Mouse (Mus musculus) ES-CJ7 (cell line): ENCODE results near the gene Hs3st6.
A peak's percentile ranks its signal among the peaks of the same experiment; 100 is the strongest.
"Not testable (repeated sequence)": the region's sequence is repeated elsewhere in the genome, so short reads cannot be mapped to it uniquely, and the experiment has no call there.

Experiments
- DNase-seq: peaks from one replicate; pipeline ENCODE4 v3.0.0; 2011; ENCODE audit warnings: low read depth, low spot score

The Hs3st6 gene

DNA sequence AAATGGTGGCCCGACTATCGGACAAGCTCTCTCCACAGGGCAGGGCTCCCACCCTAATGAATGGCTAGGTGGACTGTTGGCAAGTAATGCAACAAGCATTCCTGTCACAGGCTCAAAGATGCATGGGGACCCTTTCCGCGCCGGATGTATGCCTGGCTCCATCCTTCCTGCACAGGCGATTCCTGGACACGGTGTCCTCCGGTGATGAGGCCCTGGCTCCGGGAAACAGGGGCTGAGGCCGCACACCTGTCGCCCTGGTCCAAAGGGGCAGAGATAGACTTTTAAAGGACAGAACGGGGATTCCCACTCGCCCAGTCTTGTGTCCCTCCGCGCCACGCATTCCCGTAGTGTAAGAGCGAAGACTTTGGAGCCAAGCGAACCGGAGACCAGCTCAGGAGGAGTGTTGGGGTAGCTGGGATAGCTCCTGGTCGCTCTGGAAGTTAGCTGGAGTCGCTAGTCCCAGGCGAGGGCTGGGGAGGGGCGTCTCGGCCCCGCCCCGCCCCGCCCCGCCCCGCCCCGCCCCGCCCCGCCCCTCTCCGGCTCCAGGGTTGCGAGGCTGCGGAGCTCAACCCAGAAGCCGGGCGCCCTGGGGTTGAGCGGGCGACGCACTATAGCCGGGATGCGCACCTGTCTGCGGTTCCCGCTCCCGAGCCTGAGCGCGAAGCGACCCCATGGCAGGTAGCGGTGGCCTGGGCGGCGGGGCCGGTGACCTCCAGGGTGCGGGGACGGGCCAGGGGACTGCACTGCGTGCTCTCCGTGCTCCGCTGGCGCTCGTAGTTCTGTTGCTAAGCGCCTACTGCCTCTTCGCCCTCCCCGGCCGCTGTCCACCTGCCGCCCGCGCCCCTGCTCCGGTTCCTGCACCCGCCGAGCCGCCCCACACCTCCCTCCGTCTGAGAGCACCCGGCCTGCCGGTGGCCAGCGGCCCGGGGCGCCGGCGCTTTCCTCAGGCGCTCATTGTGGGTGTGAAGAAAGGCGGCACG, at the start of gene Hs3st6:
Gene Hs3st6, plus strand, starts transcription at position 574 of the 980 bp plus-strand sequence.
- DNase-seq = no peak

DNA sequence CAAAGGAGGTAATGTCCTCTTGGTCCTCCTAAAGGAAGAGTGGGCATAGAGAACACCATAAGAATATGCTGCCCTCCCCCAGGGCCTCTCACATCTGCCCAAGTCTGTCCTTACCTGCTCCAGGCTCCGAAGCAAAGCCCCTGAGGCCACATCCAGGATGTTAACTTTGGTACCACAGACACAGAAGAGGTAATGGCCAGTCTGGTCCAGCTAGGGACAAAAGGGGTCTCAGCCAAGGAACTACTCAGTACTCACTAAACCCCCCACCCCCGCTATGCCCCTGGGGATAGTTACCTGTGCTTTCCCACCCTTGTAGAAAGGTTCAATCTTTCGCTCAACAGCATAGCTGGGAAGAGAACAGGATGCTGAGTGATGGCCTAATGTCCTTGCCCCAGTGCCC, 47.0 kb upstream of the Hs3st6 start:
- DNase-seq = no peak

- DNase-seq = peak; percentile 93
Measured at GRCm38 (mm10) chr17:24706982-24707800, 45.6 kb upstream of the Hs3st6 start, which contains the start of gene Tbl3. Gene Tbl3, minus strand, starts transcription at chr17:24707660.

DNA sequence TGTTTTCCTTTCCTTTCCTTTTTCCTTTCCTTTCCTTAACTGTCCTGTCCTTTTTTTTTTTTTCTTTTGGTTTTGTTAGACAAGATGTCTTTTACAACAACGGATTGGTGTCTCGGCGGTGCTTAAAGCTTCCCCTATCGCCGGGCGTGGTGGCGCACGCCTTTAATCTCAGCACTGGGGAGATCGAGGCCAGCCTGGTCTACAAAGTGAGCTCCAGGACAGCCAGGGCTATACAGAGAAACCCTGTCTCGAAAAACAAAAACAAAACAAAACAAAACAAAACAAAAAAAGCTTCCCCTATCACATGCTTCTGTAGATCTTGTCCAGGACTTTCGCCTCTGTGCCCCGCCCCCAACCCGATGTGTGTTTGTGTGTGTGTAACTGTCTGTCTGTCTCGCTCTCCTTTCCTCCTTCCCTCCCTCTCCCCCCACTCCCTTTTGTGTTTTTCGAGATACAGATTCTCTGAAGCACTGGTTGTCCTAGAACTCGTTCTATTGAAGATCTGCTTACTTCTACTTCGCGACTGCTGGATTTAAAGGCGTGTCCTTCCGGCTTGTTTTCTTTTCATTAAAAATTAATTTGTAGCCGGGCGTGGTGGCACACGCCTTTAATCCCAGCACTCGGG, 44.9 kb upstream of the Hs3st6 start:
- no peak for DNase-seq

DNA sequence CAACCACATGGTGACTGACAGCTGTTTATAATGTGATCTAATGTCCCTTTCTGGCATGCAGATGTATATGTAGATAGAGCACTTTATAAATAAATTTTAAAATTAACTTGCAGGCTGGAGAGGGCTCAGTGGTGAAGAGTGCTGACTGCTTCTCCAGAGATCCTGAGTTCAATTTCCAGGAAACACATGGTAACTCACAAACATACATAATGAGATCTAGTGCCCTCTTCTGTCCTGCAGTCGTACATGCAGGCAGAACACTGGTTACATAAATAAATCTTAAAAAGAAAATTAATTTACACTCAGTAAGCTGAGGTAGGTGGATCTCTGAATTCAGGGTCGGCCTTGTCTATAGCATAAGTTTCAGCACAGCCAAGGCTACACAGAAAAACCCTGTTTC, 44.1 kb upstream of the Hs3st6 start:
- no peak for DNase-seq

DNA sequence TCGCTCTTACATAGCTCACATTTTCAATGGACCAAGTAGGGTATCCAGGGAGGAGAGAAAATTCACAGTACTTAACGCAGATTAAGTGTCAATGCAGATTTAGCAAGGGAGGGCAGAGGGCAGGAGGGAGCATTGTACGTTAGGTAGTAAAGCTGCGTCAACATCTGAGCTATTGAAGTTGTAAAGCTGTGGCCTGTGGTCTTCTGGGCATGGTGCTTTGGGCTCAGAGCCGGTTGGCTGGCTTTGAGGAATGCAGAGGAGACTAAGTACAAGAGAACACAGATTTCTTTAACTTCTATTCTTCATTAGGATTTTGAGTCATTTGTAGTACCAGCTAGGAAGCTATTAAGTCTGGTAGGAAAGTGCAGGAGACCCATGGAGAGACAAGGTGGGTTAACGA, 37.2 kb upstream of the Hs3st6 start:
- DNase-seq = no peak

- DNase-seq = no peak
Measured at GRCm38 (mm10) chr17:24716166-24716682, 36.6 kb upstream of the Hs3st6 start.

DNA sequence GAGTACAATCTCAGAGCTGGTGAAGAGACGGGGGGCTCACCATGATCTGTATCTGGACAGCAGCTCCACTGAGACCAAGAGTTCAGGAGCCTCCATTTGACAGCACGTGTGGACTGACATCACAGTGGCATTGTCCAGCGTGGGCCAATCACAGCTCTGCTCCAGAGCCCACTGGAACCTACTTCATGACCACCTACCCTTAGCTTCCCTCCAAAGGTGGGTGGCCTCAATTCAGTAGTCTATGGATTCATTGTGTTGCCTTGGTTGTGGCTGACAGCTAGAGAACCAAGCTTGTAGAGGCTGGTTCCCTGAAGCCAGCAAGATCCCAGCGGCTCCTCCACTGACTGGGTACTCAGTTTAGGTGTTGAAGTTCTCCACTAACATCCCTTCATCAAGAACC, 34.8 kb upstream of the Hs3st6 start, which contains the start of the genes Rnf151 and Rps2:
Gene Rnf151, minus strand, starts transcription at position 121 of the 400 bp plus-strand sequence.
Gene Rps2, plus strand, starts transcription at position 174 of the 400 bp plus-strand sequence.
- no peak for DNase-seq

- DNase-seq = not testable (repeated sequence)
Measured at GRCm38 (mm10) chr17:24718938-24719337, 33.9 kb upstream of the Hs3st6 start.

DNA sequence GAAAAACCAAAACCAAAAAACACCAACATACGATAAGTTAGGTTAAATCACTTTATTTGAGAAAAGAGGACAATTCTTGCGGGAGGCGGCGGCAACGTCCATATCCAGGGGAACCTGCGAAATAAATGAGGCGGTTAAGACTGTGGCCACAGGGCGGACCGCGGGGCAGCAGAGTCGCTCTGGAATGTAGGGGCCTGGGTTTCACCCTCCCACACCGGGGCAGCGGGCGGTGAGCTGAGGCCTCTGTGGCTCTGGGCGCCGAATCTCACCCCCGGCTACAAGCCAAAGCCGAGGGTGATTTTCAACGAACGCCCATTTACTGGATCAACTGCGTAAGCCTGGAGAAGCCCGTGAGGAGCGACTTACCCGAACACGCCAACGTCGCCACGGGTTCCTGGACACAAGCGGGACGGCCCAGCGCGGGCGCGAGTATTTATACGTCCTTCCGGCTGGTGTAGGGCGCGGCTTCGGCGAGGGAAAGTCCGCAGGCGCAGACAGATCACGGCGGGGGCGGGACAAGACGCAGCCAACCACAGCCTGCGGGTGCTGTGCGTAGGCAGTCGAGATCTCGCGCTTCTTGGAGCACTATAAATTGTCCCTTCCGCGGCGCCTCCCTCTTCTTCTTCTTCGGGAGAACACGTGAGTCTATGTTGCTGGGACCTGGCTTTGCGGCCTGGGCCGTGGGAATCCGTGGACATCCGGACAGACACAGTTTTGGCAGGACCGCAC, 33.1 kb upstream of the Hs3st6 start:
- DNase-seq = peak; percentile 99

DNA sequence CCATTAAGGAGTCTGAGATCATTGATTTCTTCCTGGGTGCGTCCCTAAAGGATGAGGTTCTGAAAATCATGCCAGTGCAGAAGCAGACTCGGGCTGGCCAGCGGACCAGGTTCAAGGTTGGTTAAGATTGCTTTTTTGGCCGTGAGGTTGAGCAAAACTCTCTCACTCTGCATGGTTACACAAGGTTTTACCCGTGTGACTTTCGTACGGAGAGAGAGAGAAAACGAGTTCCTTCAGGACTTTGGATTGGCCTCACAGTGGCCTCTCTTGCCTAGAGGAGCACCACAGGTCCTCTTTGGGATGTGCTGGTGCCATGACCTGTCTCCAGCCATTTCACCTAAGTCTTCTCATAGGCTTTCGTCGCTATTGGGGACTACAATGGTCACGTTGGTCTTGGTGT, 32.2 kb upstream of the Hs3st6 start:
- not testable (repeated sequence) for DNase-seq

- not testable (repeated sequence) for DNase-seq
Measured at GRCm38 (mm10) chr17:24721383-24721955, 31.3 kb upstream of the Hs3st6 start.

DNA sequence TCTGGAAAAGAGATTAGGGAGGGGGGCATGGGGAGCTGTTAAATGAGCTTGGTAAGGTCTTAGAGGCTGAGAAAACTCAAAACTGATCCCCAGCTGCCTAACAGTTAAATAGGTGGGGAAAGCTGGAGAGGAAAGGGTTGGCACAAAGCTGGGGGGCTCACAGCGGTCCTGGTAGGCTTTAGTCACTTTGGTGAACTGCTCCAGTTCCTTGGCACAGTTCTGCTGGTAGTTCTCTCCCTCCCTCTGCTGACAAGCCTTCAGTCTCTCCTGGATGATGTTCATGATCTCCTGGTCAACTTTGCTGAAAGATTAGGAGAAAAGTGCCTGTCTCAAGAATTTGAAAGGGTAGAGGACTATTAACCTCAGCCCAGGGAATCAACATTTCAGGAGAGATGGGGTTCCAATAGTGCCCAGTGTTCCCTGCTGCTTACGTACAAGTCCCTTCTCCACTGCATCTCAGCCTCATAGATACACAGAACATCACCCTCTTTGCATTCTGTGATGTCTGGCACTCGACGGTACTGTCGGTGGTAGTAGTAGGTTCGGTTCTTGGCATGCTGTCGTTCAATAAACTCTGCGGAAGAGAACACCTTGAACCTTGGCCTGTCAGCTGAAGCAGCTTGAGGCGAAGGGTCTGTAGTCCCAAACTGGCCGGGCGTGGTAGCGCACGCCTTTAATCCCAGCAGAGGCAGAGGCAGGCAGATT, 30.4 kb upstream of the Hs3st6 start:
- DNase-seq = peak; percentile 55

GRCm38 (mm10) chr17:24723122-24723880, 29.5 kb upstream of the Hs3st6 start:
- DNase-seq = no peak

DNA sequence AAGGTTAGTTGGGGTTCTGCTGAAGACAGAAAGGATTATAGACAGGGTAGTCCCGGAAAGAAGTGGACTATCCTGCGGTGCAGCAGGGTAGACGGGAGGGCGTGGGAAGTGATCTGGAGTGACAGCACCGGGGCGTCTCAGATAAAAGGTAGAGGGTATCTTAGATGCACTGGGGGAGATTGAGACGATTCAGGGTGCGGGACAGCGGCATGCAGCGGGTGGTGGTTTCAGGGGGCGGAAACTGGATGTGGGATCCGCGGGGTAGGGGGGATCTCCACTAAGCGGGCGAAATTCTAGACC, 29.0 kb upstream of the Hs3st6 start:
- no peak for DNase-seq

DNA sequence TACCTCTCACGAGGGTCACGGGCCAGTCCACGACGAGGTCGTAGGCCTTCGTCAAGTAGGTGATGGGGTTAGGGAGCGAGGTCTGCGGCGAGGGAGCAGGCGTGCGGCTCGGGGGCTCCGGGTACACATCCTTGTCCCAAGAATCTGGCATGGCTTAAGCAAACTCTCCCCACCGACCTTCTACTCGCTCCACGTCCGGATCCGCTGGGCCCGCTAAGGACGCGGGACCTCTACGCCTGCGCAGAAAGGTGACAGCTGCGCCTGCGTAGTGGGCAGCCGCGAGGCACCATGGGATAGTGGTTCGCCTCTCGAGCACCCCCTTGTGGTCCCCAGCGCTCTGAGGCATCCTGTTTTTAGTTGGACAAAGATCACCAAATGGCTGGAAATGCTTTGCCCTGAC, 28.6 kb upstream of the Hs3st6 start, which contains the start of gene Ndufb10:
Gene Ndufb10, minus strand, starts transcription at position 295 of the 400 bp plus-strand sequence.
- DNase-seq = peak; percentile 94

- no peak for DNase-seq
Measured at GRCm38 (mm10) chr17:24725637-24726390, 27.0 kb upstream of the Hs3st6 start.

- no peak for DNase-seq
Measured at GRCm38 (mm10) chr17:24727618-24728017, 25.2 kb upstream of the Hs3st6 start, which contains the start of gene Rpl3l. Gene Rpl3l, plus strand, starts transcription at chr17:24727820.
